Mouse (Mus musculus) lung, postnatal 0 days (tissue): ENCODE measurements at regions not wholly inside any gene's neighbourhood (a gene's known extent, or its start where the extent isn't known, plus 50 kb on each side); places are given as distances from the start of the nearest gene placed in this dataset.

Experiments used
- ATAC-seq: fragments of 200-750 bp; cut with Nextera tagmentation; 2 replicates; pipeline ENCODE4 v1.8.0; 2017; ENCODE audit warnings: moderate library complexity
- DNase-seq: peaks from one replicate; pipeline ENCODE4 v3.0.0-alpha.2; 2016; ENCODE audit warnings: low spot score
- H3K27ac ChIP-seq: fragments of 300-500 bp; sonication (generic); 2 replicates; pipeline ENCODE4 v1.5.1; 2014; ENCODE audit warnings: antibody characterized with exemption, mild to moderate bottlenecking, low read length, mixed read lengths
- H3K27me3 ChIP-seq: fragments of 300-500 bp; sonication (generic); replicated peaks from 2 replicates; pipeline ENCODE4 v1.6.1; 2014; ENCODE audit warnings: low read length, mixed read lengths; ENCODE audit not compliant: insufficient read depth
- H3K36me3 ChIP-seq: fragments of 300-500 bp; sonication (generic); 2 replicates; pipeline ENCODE4 v1.6.1; 2014; ENCODE audit warnings: low read length, mixed read lengths; ENCODE audit not compliant: insufficient read depth
- H3K4me1 ChIP-seq: fragments of 300-500 bp; sonication (generic); 2 replicates; pipeline ENCODE4 v1.6.1; 2014; ENCODE audit warnings: antibody characterized with exemption, low read depth, low read length, mixed read lengths; ENCODE audit not compliant: insufficient read depth
- H3K4me2 ChIP-seq: fragments of 300-500 bp; sonication (generic); replicated peaks from 2 replicates; pipeline ENCODE4 v1.6.1; 2014; ENCODE audit warnings: low read depth, mild to moderate bottlenecking, low read length, moderate library complexity, mixed read lengths
- H3K4me3 ChIP-seq: fragments of 300-500 bp; sonication (generic); 2 replicates; pipeline ENCODE4 v1.5.1; 2014; ENCODE audit warnings: low read depth, low read length
- H3K9ac ChIP-seq: fragments of 300-500 bp; sonication (generic); replicated peaks from 2 replicates; pipeline ENCODE4 v1.6.1; 2014; ENCODE audit warnings: low read depth, mild to moderate bottlenecking
- H3K9me3 ChIP-seq: fragments of 300-500 bp; sonication (generic); 2 replicates; pipeline ENCODE4 v1.6.1; 2016; ENCODE audit warnings: low read length, mixed read lengths
- CTCF ChIP-seq: IDR thresholded peaks from 2 replicates; pipeline ENCODE4 v1.5.1; 2016; ENCODE audit warnings: antibody characterized with exemption, mild to moderate bottlenecking
- EP300 ChIP-seq: IDR thresholded peaks from 2 replicates; pipeline ENCODE4 v1.6.1; 2016; ENCODE audit warnings: antibody characterized with exemption, mild to moderate bottlenecking, control low read depth
- WGBS: fragments of 180-500 bp; shearing (Covaris S2); extraction: QIAGEN DNeasy Blood & Tissue Kit; methylation state at CpG from one replicate; pipeline ENCODE4 v1.1.7; 2014; 5-methylcytosine and 5-hydroxymethylcytosine counted together

- Histone ChIP-seq H3K27ac (no peak overlapping the region), H3K4me1 (no peaks in the 10 kb centered on the region), H3K4me2 (no peak overlapping the region), H3K9me3 (no peaks in the 10 kb centered on the region), H3K27me3 (no peaks in the 10 kb centered on the region), H3K36me3 (no peaks in the 10 kb centered on the region), H3K4me3 (no peak overlapping the region), H3K9ac (no peak overlapping the region)
- 81% methylated on average over 1 of the region's 1 CpGs for WGBS
- TF ChIP-seq CTCF: no peak
- no peak for TF ChIP-seq EP300
- DNase-seq (no peak), ATAC-seq (no peak)
These were observed 627.3 kb upstream of the Tmprss15 start for GRCm38 (mm10) chr16:79718230-79718629.

- Histone ChIP-seq H3K9me3 (no peaks in the 10 kb centered on the region), H3K27me3 (no peaks in the 10 kb centered on the region), H3K4me3 (no peak overlapping the region), H3K27ac (no peak overlapping the region), H3K9ac (no peak overlapping the region), H3K4me1 (no peaks in the 10 kb centered on the region), H3K36me3 (no peaks in the 10 kb centered on the region), H3K4me2 (no peak overlapping the region)
- ATAC-seq: no peak
- no peak for DNase-seq
- TF ChIP-seq EP300: no peak
- no peak for TF ChIP-seq CTCF
- 68% methylated on average over 2 of the region's 2 CpGs for WGBS
These were observed 601.5 kb upstream of the Tmprss15 start for GRCm38 (mm10) chr16:79692444-79692843.

- no peak for ATAC-seq
- H3K9me3 ChIP-seq: no peaks in the 10 kb centered on the region
- 66% methylated on average over 6 of the region's 6 CpGs for WGBS
These were observed 560.4 kb upstream of the Tmprss15 start for GRCm38 (mm10) chr16:79651162-79651741.

DNA sequence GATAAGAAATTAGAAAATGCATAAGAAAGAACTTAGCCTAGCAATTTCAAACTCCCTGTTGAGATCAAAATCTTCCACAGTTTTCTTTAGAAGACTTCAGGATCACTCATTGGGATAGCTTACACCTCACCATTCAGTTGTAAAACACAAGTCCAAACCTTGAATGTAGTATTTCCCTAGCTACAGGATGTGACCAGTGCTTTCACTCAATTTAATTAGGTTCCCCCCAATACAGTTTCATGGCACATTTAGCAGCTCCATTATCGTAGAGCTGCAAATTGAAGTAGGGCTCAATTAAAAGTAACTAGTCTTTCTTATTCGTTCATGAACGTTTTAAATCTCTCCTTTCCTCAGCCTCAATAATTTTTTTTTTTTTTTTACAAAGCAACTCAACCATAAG lies 550.0 kb upstream of the Tmprss15 start:
- Histone ChIP-seq H3K27me3 (no peaks in the 10 kb centered on the region), H3K9ac (no peak overlapping the region), H3K4me3 (no peak overlapping the region), H3K4me2 (no peak overlapping the region), H3K27ac (no peak overlapping the region), H3K9me3 (no peaks in the 10 kb centered on the region), H3K36me3 (no peaks in the 10 kb centered on the region), H3K4me1 (no peaks in the 10 kb centered on the region)
- DNase-seq: no peak
- no peak for TF ChIP-seq EP300
- TF ChIP-seq CTCF: no peak
- ATAC-seq: no peak
- 73% methylated on average over 3 of the region's 3 CpGs for WGBS

More at GRCm38 (mm10) chr16:79651162-79651741, 560.4 kb upstream of the Tmprss15 start:
- H3K4me3 ChIP-seq: no peak overlapping the region
- no peaks in the 10 kb centered on the region for H3K4me1 ChIP-seq
- no peak overlapping the region for H3K9ac ChIP-seq
- no peak for DNase-seq
- H3K36me3 ChIP-seq: no peaks in the 10 kb centered on the region
- no peak overlapping the region for H3K27ac ChIP-seq
- H3K4me2 ChIP-seq: no peak overlapping the region
- TF ChIP-seq EP300 (no peak), CTCF (no peak)
- H3K27me3 ChIP-seq: no peaks in the 10 kb centered on the region

- no peaks in the 10 kb centered on the region for H3K27me3 ChIP-seq
These were observed 536.2 kb upstream of the Tmprss15 start for GRCm38 (mm10) chr16:79627139-79627538.

GRCm38 (mm10) chr16:79611002-79611401 lies 520.1 kb upstream of the Tmprss15 start:
- Histone ChIP-seq H3K9ac (no peak overlapping the region), H3K4me3 (no peak overlapping the region), H3K27me3 (no peaks in the 10 kb centered on the region), H3K27ac (no peak overlapping the region), H3K36me3 (no peaks in the 10 kb centered on the region), H3K9me3 (no peaks in the 10 kb centered on the region), H3K4me1 (no peaks in the 10 kb centered on the region), H3K4me2 (no peak overlapping the region)
- DNase-seq: no peak
- TF ChIP-seq CTCF (no peak), EP300 (no peak)
- no peak for ATAC-seq
- 74% methylated on average over 5 of the region's 5 CpGs for WGBS

More at GRCm38 (mm10) chr16:79627139-79627538, 536.2 kb upstream of the Tmprss15 start:
- no peak overlapping the region for H3K4me3 ChIP-seq
- no peak overlapping the region for H3K27ac ChIP-seq
- TF ChIP-seq EP300 (no peak), CTCF (no peak)
- ATAC-seq (no peak), DNase-seq (no peak)
- no peaks in the 10 kb centered on the region for H3K4me1 ChIP-seq
- 74% methylated on average over 1 of the region's 1 CpGs for WGBS
- H3K9ac ChIP-seq: no peak overlapping the region
- H3K4me2 ChIP-seq: no peak overlapping the region
- no peaks in the 10 kb centered on the region for H3K36me3 ChIP-seq
- H3K9me3 ChIP-seq: no peaks in the 10 kb centered on the region

GRCm38 (mm10) chr16:79590891-79591290 lies 500.0 kb upstream of the Tmprss15 start:
- Histone ChIP-seq H3K27ac (no peak overlapping the region), H3K4me1 (no peaks in the 10 kb centered on the region), H3K4me2 (no peak overlapping the region), H3K4me3 (no peak overlapping the region), H3K27me3 (no peaks in the 10 kb centered on the region), H3K36me3 (no peaks in the 10 kb centered on the region), H3K9ac (no peak overlapping the region), H3K9me3 (no peaks in the 10 kb centered on the region)
- no peak for TF ChIP-seq EP300
- no peak for TF ChIP-seq CTCF
- no peak for DNase-seq
- no peak for ATAC-seq
- 56% methylated on average over 3 of the region's 3 CpGs for WGBS
